10 mouse cellular contexts compared by ENCODE assay signal in genomic region chr13:103539577-103539976, GRCm38 (mm10).
DNase-seq lines count a peak whose midpoint lies in the region; ATAC-seq lines count a peak whose summit lies in the region.
"Had no signal": no experiment of that assay in that cellular context is flagged by ENCODE, and none has a peak within 500 bp of the region (broad histone marks: within the 10 kb centered on the region; RNA-seq: fewer than 3 reads in every experiment).

No protein-coding gene starts in this region.

- no peaks in the 10 kb centered on the region for H3K9me3 ChIP-seq in limb, embryonic 13.5 days
- H3K9me3 ChIP-seq: forebrain, embryonic 15.5 days; lung, embryonic 15.5 days had no signal

- no peaks in the 10 kb centered on the region for H3K27me3 ChIP-seq in limb, embryonic 13.5 days
- H3K27me3 ChIP-seq: forebrain, embryonic 15.5 days; lung, embryonic 15.5 days had no signal

- H3K27ac ChIP-seq in limb, embryonic 13.5 days = no peak overlapping the region
- H3K27ac ChIP-seq: forebrain, embryonic 15.5 days; lung, embryonic 15.5 days had no signal

- no peaks in the 10 kb centered on the region for H3K36me3 ChIP-seq in limb, embryonic 13.5 days
- H3K36me3 ChIP-seq: forebrain, embryonic 15.5 days; lung, embryonic 15.5 days had no signal

- 0 out of 2 replicates have a peak, but pooled peaks have one; percentile 54 for ATAC-seq in limb, embryonic 13.5 days (ENCODE audit: low FRiP score, low read depth)
- no peak for ATAC-seq in erythroblast, adult 5-6 weeks (replicated peaks; ENCODE audit: low FRiP score, poor library complexity, severe bottlenecking)
- ATAC-seq: forebrain, embryonic 15.5 days had no signal

- H3K9ac ChIP-seq in limb, embryonic 13.5 days = no peak overlapping the region
- H3K9ac ChIP-seq: forebrain, embryonic 15.5 days; lung, embryonic 15.5 days had no signal

- H3K4me1 ChIP-seq in limb, embryonic 13.5 days = peaks cover 12% of the 10 kb centered on the region
- H3K4me1 ChIP-seq: forebrain, embryonic 15.5 days; lung, embryonic 15.5 days had no signal

- intact Hi-C loops in left cerebral cortex, postnatal 25 days (cut with DNase I) = no loop called here

- no peak overlapping the region for H3K4me2 ChIP-seq in limb, embryonic 13.5 days (replicated peaks)
- H3K4me2 ChIP-seq: forebrain, embryonic 15.5 days; lung, embryonic 15.5 days had no signal

- 53% methylated on average over 10 of the region's 10 CpGs for WGBS in limb, embryonic 13.5 days

- H3K4me3 ChIP-seq in limb, embryonic 13.5 days = no peak overlapping the region
- H3K4me3 ChIP-seq: forebrain, embryonic 15.5 days; lung, embryonic 15.5 days had no signal

- peak; percentile 6 for DNase-seq in embryo, embryonic 10 days (ENCODE audit: low spot score)
- DNase-seq in embryo, embryonic 10.5 days (ENCODE audit: low spot score) = no peak
- peak; percentile 19 for DNase-seq in urinary bladder, postnatal 14 days (ENCODE audit: low spot score)
- no peak for DNase-seq in urinary bladder, postnatal 4 days (ENCODE audit: low spot score in 2 of 2)
- no peak for DNase-seq in left cerebral cortex, postnatal 25 days (ENCODE audit: low spot score in 2 of 2)
- no peak for DNase-seq in cerebellum, adult 9-10 months

Comparison
In these comparisons a context has a peak if more than half of its experiments do, and no peak if none do; other contexts are left out.
1. DNase-seq: peak in embryo, embryonic 10 days (single experiment) and urinary bladder, postnatal 14 days (single experiment); none in embryo, embryonic 10.5 days (single experiment), urinary bladder, postnatal 4 days (0 of 2), left cerebral cortex, postnatal 25 days (0 of 2) and cerebellum, adult 9-10 months (single experiment).